Mouse (Mus musculus): ENCODE measurements around the gene Neu4. TPM values are rescaled to one million over a fixed set of nuclear protein-coding genes. Genes with fewer than 3 reads are reported as not detected.
"Not testable (repeated sequence)": the region's sequence is repeated elsewhere in the genome, so short reads cannot be mapped to it uniquely, and the experiment has no call there.

The Neu4 gene
- polyA plus RNA-seq (2015; fragmentation: Nextera tagmentation; extraction: Ambion mirVana), result not detected in 2 replicates

GRCm38 (mm10) chr1:94020151-94020550 lies at the start of gene Neu4:
TSS of gene Neu4 (plus strand) at chr1:94020451.
- ATAC-seq (replicated peaks; ENCODE audit: low FRiP score), result no peak
- WGBS, result 85% methylated on average over 6 of the region's 6 CpGs
- H3K4me1 ChIP-seq, result no peaks in the 10 kb centered on the region
- H3K4me3 ChIP-seq (replicated peaks), result no peak within 1 kb of the TSS
- H3K4me2 ChIP-seq, result no peak within 1 kb of the TSS
- H3K9me3 ChIP-seq (replicated peaks), result no peaks in the 10 kb centered on the region
- no peak within 1 kb of the TSS for H3K27ac ChIP-seq
- H3K27me3 ChIP-seq, result no peaks in the 10 kb centered on the region
- H3K9ac ChIP-seq, result no peak within 1 kb of the TSS
- no peaks in the 10 kb centered on the region for H3K36me3 ChIP-seq

GRCm38 (mm10) chr1:93970797-93971196 lies 49.5 kb upstream of the Neu4 start:
- not testable (repeated sequence) for H3K4me1 ChIP-seq; H3K9me3 ChIP-seq (replicated peaks); ATAC-seq (replicated peaks; ENCODE audit: low FRiP score); H3K4me2 ChIP-seq; H3K4me3 ChIP-seq (replicated peaks); H3K36me3 ChIP-seq; H3K9ac ChIP-seq; H3K27ac ChIP-seq; H3K27me3 ChIP-seq
- no CpG with 5 or more reads among the region's 4 CpGs for WGBS

GRCm38 (mm10) chr1:93975764-93976163 lies 44.5 kb upstream of the Neu4 start:
- WGBS, result 70% methylated on average over 1 of the region's 4 CpGs
- H3K27me3 ChIP-seq; H3K27ac ChIP-seq; H3K9ac ChIP-seq; H3K4me2 ChIP-seq; H3K36me3 ChIP-seq; H3K4me1 ChIP-seq; H3K4me3 ChIP-seq (replicated peaks); ATAC-seq (replicated peaks; ENCODE audit: low FRiP score); H3K9me3 ChIP-seq (replicated peaks): not testable (repeated sequence)

GRCm38 (mm10) chr1:93978287-93978686 lies 42.0 kb upstream of the Neu4 start:
- not testable (repeated sequence) for H3K4me2 ChIP-seq; H3K27me3 ChIP-seq; H3K4me3 ChIP-seq (replicated peaks); H3K36me3 ChIP-seq; H3K9me3 ChIP-seq (replicated peaks); ATAC-seq (replicated peaks; ENCODE audit: low FRiP score); H3K4me1 ChIP-seq; H3K27ac ChIP-seq; H3K9ac ChIP-seq
- no CpG with 5 or more reads among the region's 7 CpGs for WGBS

GRCm38 (mm10) chr1:93980932-93981331 lies 39.3 kb upstream of the Neu4 start:
- H3K27me3 ChIP-seq; H3K9ac ChIP-seq; H3K9me3 ChIP-seq (replicated peaks); H3K27ac ChIP-seq; H3K4me3 ChIP-seq (replicated peaks); H3K4me2 ChIP-seq; H3K4me1 ChIP-seq; H3K36me3 ChIP-seq: not testable (repeated sequence)
- ATAC-seq (replicated peaks; ENCODE audit: low FRiP score), result peak; percentile 66; the same call in 1 of the 2 replicates
- no CpG with 5 or more reads among the region's 2 CpGs for WGBS

GRCm38 (mm10) chr1:93986167-93986566 lies 34.1 kb upstream of the Neu4 start:
- Histone ChIP-seq H3K27ac (no peak overlapping the region), H3K9me3 (replicated peaks) (no peaks in the 10 kb centered on the region), H3K9ac (no peak overlapping the region), H3K27me3 (no peaks in the 10 kb centered on the region), H3K4me1 (no peaks in the 10 kb centered on the region), H3K4me3 (replicated peaks) (no peak overlapping the region), H3K4me2 (no peak overlapping the region), H3K36me3 (no peaks in the 10 kb centered on the region)
- no peak for ATAC-seq (replicated peaks; ENCODE audit: low FRiP score)
- 69% methylated on average over 3 of the region's 3 CpGs for WGBS

GRCm38 (mm10) chr1:93988786-93989185 lies 31.5 kb upstream of the Neu4 start:
- 62% methylated on average over 3 of the region's 3 CpGs for WGBS
- Histone ChIP-seq H3K9ac (no peak overlapping the region), H3K27ac (no peak overlapping the region), H3K36me3 (no peaks in the 10 kb centered on the region), H3K4me2 (no peak overlapping the region), H3K9me3 (replicated peaks) (no peaks in the 10 kb centered on the region), H3K4me1 (no peaks in the 10 kb centered on the region), H3K4me3 (replicated peaks) (no peak overlapping the region), H3K27me3 (no peaks in the 10 kb centered on the region)
- ATAC-seq (replicated peaks; ENCODE audit: low FRiP score), result no peak

- H3K9ac ChIP-seq; H3K36me3 ChIP-seq; H3K4me1 ChIP-seq; H3K27ac ChIP-seq; H3K4me2 ChIP-seq; H3K27me3 ChIP-seq; H3K9me3 ChIP-seq (replicated peaks); H3K4me3 ChIP-seq (replicated peaks); ATAC-seq (replicated peaks; ENCODE audit: low FRiP score): not testable (repeated sequence)
- 90% methylated on average over 7 of the region's 8 CpGs for WGBS
Observed at GRCm38 (mm10) chr1:93990209-93990608, 30.0 kb upstream of the Neu4 start, which contains the start of gene Gal3st2c. TSS of gene Gal3st2c (plus strand) at chr1:93990509.

- not testable (repeated sequence) for H3K9ac ChIP-seq; H3K36me3 ChIP-seq; H3K9me3 ChIP-seq (replicated peaks); H3K27me3 ChIP-seq; ATAC-seq (replicated peaks; ENCODE audit: low FRiP score); H3K4me1 ChIP-seq; H3K4me2 ChIP-seq; H3K4me3 ChIP-seq (replicated peaks); H3K27ac ChIP-seq
- WGBS, result 74% methylated on average over 2 of the region's 2 CpGs
Observed at GRCm38 (mm10) chr1:93991068-93991467, 29.2 kb upstream of the Neu4 start.

- H3K27ac ChIP-seq; H3K9me3 ChIP-seq (replicated peaks); H3K4me1 ChIP-seq; H3K9ac ChIP-seq; ATAC-seq (replicated peaks; ENCODE audit: low FRiP score); H3K4me2 ChIP-seq; H3K36me3 ChIP-seq; H3K27me3 ChIP-seq; H3K4me3 ChIP-seq (replicated peaks): not testable (repeated sequence)
- 86% methylated on average over 3 of the region's 3 CpGs for WGBS
Observed at GRCm38 (mm10) chr1:93991491-93991890, 28.8 kb upstream of the Neu4 start.

- H3K4me3 ChIP-seq (replicated peaks), result no peak overlapping the region
- ATAC-seq (replicated peaks; ENCODE audit: low FRiP score), result no peak
- 75% methylated on average over 2 of the region's 2 CpGs for WGBS
- H3K9me3 ChIP-seq (replicated peaks), result no peaks in the 10 kb centered on the region
- H3K36me3 ChIP-seq, result no peaks in the 10 kb centered on the region
- H3K4me1 ChIP-seq, result no peaks in the 10 kb centered on the region
- H3K27me3 ChIP-seq, result no peaks in the 10 kb centered on the region
- no peak overlapping the region for H3K4me2 ChIP-seq
- H3K9ac ChIP-seq, result no peak overlapping the region
- H3K27ac ChIP-seq, result no peak overlapping the region
Observed at GRCm38 (mm10) chr1:94001023-94001422, 19.2 kb upstream of the Neu4 start.

GRCm38 (mm10) chr1:94005954-94006506 lies 14.2 kb upstream of the Neu4 start:
- not testable (repeated sequence) for H3K9ac ChIP-seq; H3K27ac ChIP-seq; H3K4me3 ChIP-seq (replicated peaks); H3K27me3 ChIP-seq; H3K4me2 ChIP-seq; H3K36me3 ChIP-seq; H3K9me3 ChIP-seq (replicated peaks); H3K4me1 ChIP-seq
- 0 out of 2 replicates have a peak, but pooled peaks have one; percentile 23 for ATAC-seq (replicated peaks; ENCODE audit: low FRiP score)
- 57% methylated on average over 2 of the region's 2 CpGs for WGBS

GRCm38 (mm10) chr1:94008826-94009225 lies 11.4 kb upstream of the Neu4 start:
- not testable (repeated sequence) for ATAC-seq (replicated peaks; ENCODE audit: low FRiP score); H3K9me3 ChIP-seq (replicated peaks); H3K36me3 ChIP-seq; H3K4me3 ChIP-seq (replicated peaks); H3K27ac ChIP-seq; H3K27me3 ChIP-seq; H3K4me2 ChIP-seq; H3K9ac ChIP-seq; H3K4me1 ChIP-seq
- 88% methylated on average over 16 of the region's 19 CpGs for WGBS

Measured in kidney, embryonic 15.5 days (tissue).